Mouse (Mus musculus) kidney, adult 8-10 months (tissue): ENCODE results near the gene Sfi1.
"Not testable (repeated sequence)": the region's sequence is repeated elsewhere in the genome, so short reads cannot be mapped to it uniquely, and the experiment has no call there.

Experiments
- DNase-seq, 2 experiments: peaks; one replicate each; pipeline ENCODE4 v3.0.0; 2022

The Sfi1 gene

GRCm38 (mm10) chr11:3193363-3193762, at the start of gene Sfi1:
TSS of gene Sfi1 (minus strand) at chr11:3193463.
- no peak for DNase-seq

- DNase-seq = no peak
These were observed 49.1 kb upstream of the Sfi1 start for GRCm38 (mm10) chr11:3242395-3242794.

GRCm38 (mm10) chr11:3235277-3235676, 42.0 kb upstream of the Sfi1 start:
- no peak for DNase-seq

GRCm38 (mm10) chr11:3233704-3234103, 40.4 kb upstream of the Sfi1 start:
- DNase-seq = no peak

GRCm38 (mm10) chr11:3232248-3232647, 39.0 kb upstream of the Sfi1 start:
- DNase-seq = no peak

- no peak for DNase-seq
These were observed 33.9 kb upstream of the Sfi1 start for GRCm38 (mm10) chr11:3227113-3227512.

- no peak for DNase-seq
These were observed 29.8 kb upstream of the Sfi1 start for GRCm38 (mm10) chr11:3223105-3223504.

GRCm38 (mm10) chr11:3212526-3212925, 19.3 kb upstream of the Sfi1 start:
- no peak for DNase-seq

- DNase-seq = no peak
These were observed 13.5 kb upstream of the Sfi1 start for GRCm38 (mm10) chr11:3206783-3207182.

- no peak for DNase-seq
These were observed 11.9 kb upstream of the Sfi1 start for GRCm38 (mm10) chr11:3205207-3205606.

- DNase-seq = no peak
These were observed 10.5 kb upstream of the Sfi1 start for GRCm38 (mm10) chr11:3203771-3204170.

GRCm38 (mm10) chr11:3202781-3203441, 9.6 kb upstream of the Sfi1 start:
- peak; percentile 67 to 69 for DNase-seq

- DNase-seq = peak; percentile 86 to 90
These were observed 9.0 kb upstream of the Sfi1 start, which contains the start of gene Eif4enif1 for GRCm38 (mm10) chr11:3202231-3202701. TSS of gene Eif4enif1 (plus strand) at chr11:3202392.

- no peak for DNase-seq
These were observed 8.3 kb upstream of the Sfi1 start for GRCm38 (mm10) chr11:3201326-3202230.

- not testable (repeated sequence) for DNase-seq
These were observed 7.4 kb upstream of the Sfi1 start for GRCm38 (mm10) chr11:3200636-3201035.

GRCm38 (mm10) chr11:3182707-3183106, 10.6 kb downstream of the Sfi1 start:
- DNase-seq = peak in 1 of 2 experiments; percentile 5

- not testable (repeated sequence) for DNase-seq
These were observed 11.3 kb downstream of the Sfi1 start for GRCm38 (mm10) chr11:3181971-3182370.

- peak; percentile 59 to 70 for DNase-seq
These were observed 12.0 kb downstream of the Sfi1 start for GRCm38 (mm10) chr11:3181250-3181649.

GRCm38 (mm10) chr11:3180510-3181160, 12.6 kb downstream of the Sfi1 start:
- DNase-seq = not testable (repeated sequence)

GRCm38 (mm10) chr11:3179726-3180092, 13.6 kb downstream of the Sfi1 start:
- DNase-seq = peak in 1 of 2 experiments; percentile 40

GRCm38 (mm10) chr11:3178968-3179725, 14.1 kb downstream of the Sfi1 start:
- not testable (repeated sequence) for DNase-seq
